Mouse (Mus musculus) heart, adult 18-20 months (tissue): Measurements from ENCODE around the gene Pik3ip1. TPM values are rescaled to one million over a fixed set of nuclear protein-coding genes. Genes with fewer than 3 reads are reported as not detected.
A peak's percentile ranks its signal among the peaks of the same experiment; 100 is the strongest.

ENCODE experiments used
- DNase-seq, 2 experiments: peaks; one replicate each; pipeline ENCODE4 v3.0.0; 2021 to 2022; ENCODE audit warnings: mixed read lengths in 1 of 2
- total RNA-seq, 2 experiments: library from RNA; stranded (reverse); gene quantifications; 2 replicates each; pipeline ENCODE4 v1.2.3; 2021

Gene Pik3ip1
- total RNA-seq, 2 experiments from 2014 or later = 45.2 to 51.2 TPM

DNA sequence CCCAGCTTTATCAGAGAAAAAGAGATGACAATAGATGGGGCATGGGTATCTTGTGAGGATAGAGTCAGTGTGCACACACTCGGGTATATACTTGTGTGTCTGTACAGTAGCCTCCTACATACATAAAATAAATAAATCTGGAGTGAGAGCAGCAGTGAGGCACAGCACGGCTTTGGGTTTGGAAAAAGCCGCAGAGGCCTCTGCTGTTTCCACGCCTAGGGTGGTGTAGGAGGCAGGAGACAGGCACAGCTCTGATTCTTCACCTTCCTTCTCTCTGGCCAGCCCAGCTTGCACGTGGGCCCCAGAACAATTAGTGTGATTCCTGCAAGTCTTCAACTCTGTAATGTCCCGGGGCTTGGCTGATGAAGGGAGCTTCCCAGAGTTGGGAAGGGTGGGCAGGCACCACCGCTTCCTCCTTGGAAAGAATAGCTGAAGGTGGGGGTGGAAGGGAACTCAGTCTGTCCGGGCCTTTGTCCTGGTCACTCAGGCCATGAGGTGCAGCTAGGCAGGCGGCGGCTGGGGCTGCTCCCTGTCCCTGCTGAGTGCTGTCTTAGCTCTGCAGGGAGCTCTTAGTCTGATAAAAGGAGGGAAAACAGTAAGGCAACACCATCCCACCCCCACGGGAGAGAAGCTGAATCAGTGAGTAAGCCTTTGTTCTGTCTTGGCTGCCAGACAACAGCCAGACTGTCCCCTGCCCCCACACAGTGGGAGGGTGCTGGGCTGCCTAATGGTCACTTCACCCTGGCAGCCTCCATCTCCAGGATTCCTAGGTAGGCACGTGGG, 7.2 kb downstream of the Pik3ip1 start:
- peak; percentile 69 to 72 for DNase-seq

DNA sequence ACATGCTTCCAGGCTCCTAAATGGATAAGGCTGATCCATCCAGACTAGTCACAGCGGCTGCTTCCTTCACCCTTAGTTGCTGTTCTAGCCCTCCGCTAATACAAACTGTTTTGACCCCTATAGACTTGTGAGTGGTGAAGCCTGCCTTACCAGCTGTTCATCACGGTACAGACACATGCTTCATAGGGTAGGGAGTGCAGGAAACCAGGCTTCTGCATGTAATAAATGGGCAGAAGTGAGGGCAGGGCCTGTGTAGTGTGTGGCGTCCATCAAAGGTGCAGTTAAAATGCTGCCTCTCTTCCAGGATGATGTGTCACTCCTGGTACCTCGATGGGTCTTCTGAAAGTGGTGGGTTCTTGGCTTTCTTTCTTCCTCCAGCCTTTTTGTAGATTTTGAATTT, 7.8 kb downstream of the Pik3ip1 start:
- no peak for DNase-seq

DNA sequence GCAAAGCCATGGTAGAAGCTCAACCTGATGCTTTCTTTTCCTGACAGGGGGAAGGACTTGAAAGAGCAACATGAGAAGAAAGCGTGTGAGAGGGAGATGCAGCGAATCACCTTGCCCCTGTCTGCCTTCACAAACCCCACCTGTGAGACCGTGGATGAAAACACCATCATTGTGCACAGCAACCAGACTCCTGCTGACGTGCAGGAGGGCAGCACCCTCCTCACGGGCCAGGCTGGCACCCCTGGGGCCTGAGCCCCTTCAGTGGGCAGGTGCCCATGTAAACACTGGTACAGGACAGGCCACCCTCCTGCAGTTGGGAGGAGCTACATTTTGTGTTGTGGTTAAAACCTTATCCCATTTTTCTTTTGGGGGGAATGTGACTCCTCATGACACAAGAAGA, 11.3 kb downstream of the Pik3ip1 start:
- no peak for DNase-seq

- DNase-seq = no peak
Observed at GRCm38 (mm10) chr11:3344916-3345315, 14.7 kb downstream of the Pik3ip1 start.

GRCm38 (mm10) chr11:3346351-3346750, 16.1 kb downstream of the Pik3ip1 start:
- DNase-seq = no peak

- peak; percentile 87 to 94 for DNase-seq
Observed at GRCm38 (mm10) chr11:3347091-3347834, 17.1 kb downstream of the Pik3ip1 start.

DNA sequence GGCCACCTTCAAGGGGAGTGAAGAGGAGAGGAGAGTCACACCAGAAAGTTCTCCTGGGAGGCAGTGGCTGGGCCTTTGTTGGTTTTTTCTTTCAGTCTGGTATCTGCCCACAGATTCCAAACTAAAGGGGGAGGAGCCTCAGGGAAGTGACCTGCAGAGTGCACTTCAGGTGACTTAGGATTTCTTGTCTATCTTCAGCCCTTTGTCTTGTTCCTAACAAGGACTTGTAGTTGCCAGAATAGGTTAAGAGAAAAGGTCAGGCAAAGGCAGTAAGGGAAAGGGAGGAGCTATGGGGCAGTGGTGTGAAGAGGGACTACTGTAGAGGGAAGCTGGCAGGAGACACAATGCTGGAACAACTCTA, 17.6 kb downstream of the Pik3ip1 start:
- no peak for DNase-seq

DNA sequence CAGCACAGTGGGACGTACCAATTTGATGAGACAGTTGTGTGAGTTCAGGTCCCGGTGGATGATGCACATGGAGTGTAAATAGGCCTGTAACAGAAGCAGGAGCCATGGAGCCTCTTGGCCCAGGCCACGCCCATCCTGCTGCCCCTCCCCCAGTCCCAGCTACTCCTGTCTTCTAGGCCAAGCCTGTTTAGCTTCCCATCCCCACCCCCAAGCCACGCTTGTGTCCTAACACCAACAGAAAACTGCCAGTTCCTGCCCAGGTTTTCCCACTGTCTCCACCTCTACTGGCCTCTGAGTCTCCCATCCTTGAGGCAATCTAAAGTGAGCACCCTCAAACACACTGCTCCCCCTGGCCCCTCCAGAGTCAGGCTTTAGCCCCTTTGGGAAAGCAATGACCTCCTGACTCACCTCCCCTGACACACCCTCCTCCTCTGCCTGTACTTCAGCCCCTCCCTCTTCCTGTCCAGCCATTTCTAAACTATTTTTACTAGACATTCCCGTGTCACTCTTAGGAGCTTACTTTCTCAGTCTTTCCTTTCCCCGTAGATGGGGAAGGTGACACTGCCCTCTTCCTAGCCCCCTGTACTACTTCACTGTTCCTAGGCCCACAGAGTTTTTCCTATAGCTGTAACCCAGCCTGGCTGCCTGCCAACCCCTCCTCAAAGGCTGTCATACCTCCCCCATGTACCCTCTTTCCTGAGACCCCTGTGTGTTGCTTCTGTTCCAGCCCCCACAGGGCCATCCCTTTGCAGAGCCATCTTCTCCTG, 18.6 kb downstream of the Pik3ip1 start:
- peak; percentile 40 to 49 for DNase-seq

DNA sequence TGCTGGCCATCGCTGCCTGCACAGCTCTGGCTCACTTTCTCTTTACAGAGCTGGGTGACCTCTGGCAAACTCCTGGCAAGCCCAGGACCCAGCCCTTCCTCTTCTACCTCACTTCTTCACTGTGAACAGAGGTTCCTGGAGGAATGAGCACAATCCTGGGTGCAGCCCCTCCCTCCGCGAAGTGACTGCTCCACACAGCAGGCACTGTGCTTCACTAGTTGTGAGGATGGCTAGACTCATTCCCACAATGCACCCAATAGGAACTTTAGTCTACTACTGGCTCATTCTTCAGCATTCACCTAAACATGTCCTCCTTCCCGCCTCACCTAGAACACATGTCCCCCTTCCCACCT, 19.1 kb downstream of the Pik3ip1 start:
- no peak for DNase-seq

GRCm38 (mm10) chr11:3352131-3352530, 21.9 kb downstream of the Pik3ip1 start:
- DNase-seq = no peak

DNA sequence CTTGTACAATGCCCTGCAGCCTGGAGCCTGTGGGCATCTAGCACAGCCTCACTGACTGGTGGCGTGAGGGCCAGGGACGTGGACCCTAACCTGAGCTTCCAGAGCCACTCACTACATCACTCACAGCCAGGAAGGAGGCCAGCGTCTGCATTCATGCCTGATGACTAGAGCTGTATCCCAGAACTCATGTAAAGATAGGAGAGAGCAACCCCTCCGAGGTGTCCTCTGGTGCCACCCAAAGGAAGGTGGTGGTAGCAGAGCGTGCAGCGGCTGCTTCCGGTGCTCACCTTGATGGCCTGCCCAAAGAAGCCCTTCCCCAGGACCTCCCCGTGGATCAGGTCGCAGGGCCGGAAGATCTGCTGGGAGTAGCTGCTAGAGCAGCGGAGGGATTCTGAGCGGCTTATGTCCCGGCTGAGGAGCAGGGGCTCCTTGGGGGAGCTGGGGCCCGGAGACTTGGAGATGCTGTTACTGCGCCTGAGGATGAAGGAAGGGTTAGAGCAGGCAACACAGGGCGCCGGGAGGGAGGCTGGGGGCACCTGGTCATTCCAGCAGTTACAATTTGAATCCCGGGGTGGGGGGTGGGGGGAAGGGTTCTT, 22.9 kb downstream of the Pik3ip1 start:
- peak in 1 of 2 experiments; percentile 41 for DNase-seq

DNA sequence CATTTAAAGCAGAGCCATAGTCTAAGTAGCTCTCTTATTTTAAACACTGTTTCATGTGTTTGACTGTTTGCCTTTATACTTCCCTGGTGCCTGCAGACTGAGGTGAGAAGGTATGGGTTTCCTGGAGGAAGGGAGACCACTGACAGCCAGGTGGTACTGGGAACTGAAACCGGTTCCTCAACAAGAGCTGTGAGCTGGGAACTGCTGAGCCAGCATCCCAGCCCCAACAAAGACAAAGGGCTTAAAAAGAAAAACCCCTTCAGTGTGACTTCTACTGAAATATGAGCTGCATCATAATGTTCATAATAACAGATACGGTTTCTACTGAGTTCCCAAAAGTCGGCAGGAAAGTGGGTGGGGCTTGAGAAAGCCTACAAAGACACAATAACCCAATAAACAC, 32.7 kb downstream of the Pik3ip1 start:
- no peak for DNase-seq

DNA sequence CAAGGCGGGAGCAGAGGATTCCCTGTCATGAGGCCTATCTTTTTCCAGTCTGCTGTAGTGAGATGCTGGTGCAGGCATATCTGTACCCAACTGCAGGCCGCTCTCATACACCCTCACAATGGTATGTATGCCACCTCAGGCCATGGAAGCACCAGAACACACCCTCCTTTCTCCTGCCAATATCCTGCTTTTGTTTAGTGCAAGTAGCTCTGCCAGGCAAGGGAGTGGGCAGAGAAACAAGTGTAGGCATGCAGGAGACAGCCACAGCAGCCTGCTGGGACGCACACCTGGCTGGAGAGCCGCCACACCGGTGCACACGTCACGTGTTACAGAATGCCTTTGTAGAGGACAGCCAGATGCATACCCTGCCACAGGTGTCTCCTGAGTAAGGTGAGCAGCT, 36.2 kb downstream of the Pik3ip1 start:
- DNase-seq = no peak

- DNase-seq = no peak
Observed at GRCm38 (mm10) chr11:3368983-3369382, 38.8 kb downstream of the Pik3ip1 start.

GRCm38 (mm10) chr11:3369449-3369848, 39.2 kb downstream of the Pik3ip1 start:
- no peak for DNase-seq

DNA sequence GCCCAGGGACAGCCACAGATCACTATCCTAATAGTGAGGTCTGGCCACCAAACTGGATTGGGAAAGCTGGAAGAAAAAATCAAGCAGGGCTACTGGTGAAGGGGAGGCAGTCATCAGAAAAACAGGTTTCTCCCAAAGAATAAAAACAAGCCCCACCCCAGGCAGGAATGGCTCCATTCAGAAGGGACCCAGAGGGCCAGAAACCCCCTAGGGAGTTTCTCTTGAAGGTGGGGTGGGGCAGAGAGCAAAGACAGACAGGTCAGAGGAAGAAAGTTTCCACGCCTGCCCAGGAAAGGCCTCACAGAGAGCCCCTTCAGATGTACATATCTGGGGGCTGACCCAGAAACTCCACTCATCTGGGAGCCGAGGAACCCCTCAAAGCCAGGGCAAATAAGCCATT, 40.0 kb downstream of the Pik3ip1 start:
- no peak for DNase-seq

- peak; percentile 84 to 86 for DNase-seq
Observed at GRCm38 (mm10) chr11:3370928-3371598, 40.9 kb downstream of the Pik3ip1 start.

DNA sequence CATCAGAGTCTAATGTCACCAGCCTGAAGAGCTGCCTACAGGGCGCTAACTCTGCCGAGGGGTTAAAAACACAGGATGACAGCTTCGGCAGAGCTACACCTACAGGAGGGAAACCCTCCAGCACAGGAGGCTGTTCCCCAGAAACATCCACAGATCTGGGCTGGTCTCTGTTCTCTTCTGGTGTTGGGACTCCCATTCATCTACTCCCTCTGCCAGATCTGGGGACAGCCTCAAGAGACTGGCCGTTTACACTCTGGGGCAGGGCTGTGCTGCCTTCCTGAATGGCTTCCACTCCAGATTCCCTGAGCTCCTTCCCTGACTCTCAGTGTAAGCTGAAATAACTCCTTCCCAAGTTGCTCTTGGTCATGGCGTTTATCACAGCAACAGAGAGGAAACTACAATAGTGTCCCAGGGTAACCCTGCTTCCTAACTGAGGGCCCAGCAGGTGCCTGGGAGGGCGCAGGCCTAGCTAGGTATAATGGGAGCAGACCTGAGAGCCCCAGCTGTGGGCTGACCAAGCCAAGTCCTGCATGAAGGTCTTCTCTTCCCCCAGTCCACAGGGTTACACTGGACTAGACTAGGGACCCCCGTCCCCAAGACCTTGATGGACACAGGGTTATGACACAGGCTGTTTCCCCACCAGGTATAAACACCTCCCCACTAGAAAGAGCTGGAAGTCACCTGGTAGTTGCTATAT, 41.5 kb downstream of the Pik3ip1 start:
- DNase-seq = no peak

DNA sequence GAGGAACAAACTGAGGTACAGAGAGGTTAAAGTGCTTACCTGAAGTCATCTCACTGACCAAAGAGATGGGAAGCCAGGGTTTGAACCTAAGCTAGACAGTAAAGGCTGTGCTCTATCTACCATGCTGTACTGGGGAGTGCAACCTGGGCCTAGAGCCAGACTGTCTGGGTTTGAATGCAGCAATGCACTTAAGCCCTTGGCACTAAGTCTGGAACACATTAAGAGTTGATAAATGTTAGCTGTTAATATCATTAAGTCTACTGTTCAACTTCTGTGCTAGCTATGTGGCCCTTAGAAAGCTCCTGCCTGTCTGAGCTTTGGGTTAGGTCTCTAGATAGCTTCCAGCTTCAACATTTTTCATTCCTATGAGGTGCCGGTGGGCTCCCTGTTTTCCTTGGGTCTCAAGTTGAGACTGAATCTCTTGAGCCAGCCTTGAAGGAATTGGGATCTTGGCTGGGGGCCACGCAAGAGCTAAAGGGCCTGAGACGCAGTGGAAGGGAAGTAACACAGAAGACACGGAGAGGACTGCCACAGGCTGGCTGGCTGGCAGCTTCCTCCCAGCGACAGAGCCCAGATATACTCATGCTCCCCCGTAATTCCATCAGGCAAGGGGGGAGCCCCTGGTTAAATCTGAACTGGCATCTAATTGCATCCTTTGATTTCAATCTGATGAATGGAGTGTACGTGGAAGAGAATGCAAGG, 43.5 kb downstream of the Pik3ip1 start:
- DNase-seq = peak in 1 of 2 experiments; percentile 18

- DNase-seq = no peak
Observed at GRCm38 (mm10) chr11:3374293-3374645, 44.1 kb downstream of the Pik3ip1 start.

- no peak for DNase-seq
Observed at GRCm38 (mm10) chr11:3374741-3375140, 44.5 kb downstream of the Pik3ip1 start.
